Mouse (Mus musculus): Measurements from ENCODE around the gene Rbpj.

- TF ChIP-seq CTCF (IDR thresholded peaks at IDR 0.05; ENCODE audit: extremely low read depth, insufficient read depth, low read length), result no peak
- TF ChIP-seq POLR2A (IDR thresholded peaks at IDR 0.05; ENCODE audit: extremely low read depth, insufficient read depth, low read length), result no peak
These were observed 36.1 kb upstream of the Rbpj start for GRCm38 (mm10) chr5:53429683-53430477.
